Mouse (Mus musculus) skeletal muscle tissue, adult 2 months (tissue): ENCODE results near the gene Cldn16.
A peak's percentile ranks its signal among the peaks of the same experiment; 100 is the strongest.
"Not testable (repeated sequence)": the region's sequence is repeated elsewhere in the genome, so short reads cannot be mapped to it uniquely, and the experiment has no call there.

ENCODE experiments used
- DNase-seq: peaks from one replicate; pipeline ENCODE4 v3.0.0-alpha.2; 2012; ENCODE audit warnings: low read depth, low spot score

Gene Cldn16

DNA sequence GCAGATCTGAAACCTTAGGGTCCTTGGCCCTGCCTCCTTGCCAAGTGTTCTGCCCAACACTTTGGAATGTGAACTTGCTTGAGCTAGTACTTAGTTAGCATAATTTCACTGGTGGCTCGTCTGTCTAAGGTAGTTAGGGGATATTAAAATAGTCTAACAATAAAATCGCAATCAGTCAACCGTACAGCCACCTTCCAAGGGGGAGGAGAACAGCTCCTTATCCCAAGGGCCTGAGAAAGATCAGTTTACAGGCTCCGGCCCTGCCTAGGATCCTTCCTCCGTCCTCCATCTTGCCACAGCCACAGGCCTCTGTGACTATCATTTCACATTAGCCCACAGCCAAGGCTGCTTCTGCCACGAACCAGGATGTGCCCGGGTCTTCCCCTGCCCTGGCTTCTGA lies at the start of gene Cldn16:
TSS of gene Cldn16 (plus strand) at position 301 of the 400 bp plus-strand sequence.
- no peak for DNase-seq

DNA sequence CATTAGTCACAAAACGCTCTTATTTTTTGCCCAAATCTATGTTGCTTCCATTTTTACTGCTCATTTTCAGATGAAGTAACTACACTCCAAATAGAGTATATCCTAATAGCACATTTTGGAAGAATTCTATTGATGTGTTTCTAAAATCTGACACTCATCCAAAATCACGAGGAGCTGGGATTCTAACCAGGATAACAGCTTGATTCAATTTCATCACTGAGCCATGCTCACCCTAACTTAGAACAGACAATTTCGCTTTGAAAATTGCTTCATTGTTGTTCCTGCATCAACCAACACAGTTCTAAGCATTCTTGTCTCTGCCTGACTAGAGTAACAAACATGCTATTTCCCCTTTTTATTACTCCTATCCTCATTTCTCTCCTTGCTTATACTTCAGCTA lies 44.3 kb upstream of the Cldn16 start:
- DNase-seq = no peak

DNA sequence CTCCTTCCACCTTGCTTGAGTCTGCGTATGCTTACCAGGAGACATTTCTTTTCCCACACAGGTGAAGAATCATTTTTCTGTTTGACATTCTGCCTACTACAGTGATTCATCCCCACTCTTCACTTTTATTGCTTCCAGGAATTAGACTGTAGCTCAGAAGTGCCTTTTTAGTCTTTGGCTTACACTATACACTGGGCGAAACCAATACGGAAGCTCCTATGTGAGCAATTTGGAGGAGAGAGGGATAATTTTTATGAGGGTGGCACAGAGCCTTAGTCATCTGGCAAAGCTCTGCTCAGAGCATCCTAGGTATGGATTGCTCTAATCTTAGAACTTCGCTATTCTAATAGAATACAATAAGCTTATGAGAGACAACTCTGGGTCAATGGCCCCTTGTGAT lies 40.9 kb upstream of the Cldn16 start:
- DNase-seq = no peak

DNA sequence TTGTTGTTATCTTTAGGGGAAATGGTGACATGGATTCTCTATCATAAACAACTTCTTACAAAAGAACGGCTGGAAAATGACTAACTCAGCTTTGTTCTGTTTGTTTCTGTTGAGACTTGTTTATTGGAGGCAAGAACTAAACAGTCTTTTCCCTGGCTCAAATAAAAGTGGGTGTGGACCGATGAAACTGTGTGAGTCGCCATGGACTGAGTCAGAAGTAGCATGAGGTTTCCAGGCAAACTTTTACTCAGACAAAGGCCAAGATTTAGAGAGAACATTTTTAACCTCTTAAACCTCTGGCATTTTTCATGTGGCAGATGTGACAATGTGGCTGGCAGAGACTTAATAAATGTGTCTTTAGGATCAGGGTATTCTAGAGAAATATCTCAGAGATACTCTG lies 32.7 kb upstream of the Cldn16 start:
- DNase-seq = peak; percentile 26

- no peak for DNase-seq
These were observed 29.4 kb upstream of the Cldn16 start for GRCm38 (mm10) chr16:26433486-26433885.

DNA sequence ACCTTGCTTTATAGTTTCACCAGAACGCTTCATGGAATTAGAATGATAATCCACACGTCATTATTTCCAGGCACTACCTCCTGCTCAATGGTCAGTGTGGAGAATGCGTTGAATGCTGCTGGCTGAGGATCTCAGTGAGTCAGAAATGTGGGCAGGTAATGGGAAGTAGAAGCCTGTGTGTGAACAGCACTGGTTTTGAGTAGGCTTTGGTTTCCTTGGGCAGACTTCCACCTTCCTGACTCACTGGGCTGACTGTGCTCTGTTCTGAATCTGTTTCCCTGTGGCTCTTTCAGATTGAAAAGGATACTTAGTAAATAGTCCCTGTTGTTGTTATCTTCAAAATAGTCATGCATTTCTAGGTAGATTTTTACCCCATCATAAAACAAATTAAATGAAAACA lies 22.9 kb upstream of the Cldn16 start:
- DNase-seq = no peak

DNA sequence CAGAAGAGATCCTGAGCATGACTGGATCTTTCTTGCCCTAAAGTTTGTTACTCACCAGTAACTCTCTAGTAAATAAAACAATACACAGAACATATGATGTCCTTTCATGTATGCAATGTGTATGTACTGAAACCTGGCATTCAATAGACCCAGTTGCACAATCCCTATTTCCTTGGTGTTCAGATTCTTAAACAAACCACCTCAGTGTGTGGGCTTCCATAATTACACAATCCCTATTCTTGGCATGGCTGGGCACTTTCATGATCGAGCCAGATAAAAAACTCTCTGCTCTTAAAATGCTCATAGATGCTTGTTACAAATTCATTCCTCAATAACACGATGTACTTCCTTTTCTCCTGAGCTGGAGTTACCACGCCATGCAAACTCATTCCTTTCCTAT lies 21.8 kb upstream of the Cldn16 start:
- no peak for DNase-seq

GRCm38 (mm10) chr16:26444843-26445242 lies 18.1 kb upstream of the Cldn16 start:
- DNase-seq = no peak

GRCm38 (mm10) chr16:26447594-26447993 lies 15.3 kb upstream of the Cldn16 start:
- peak; percentile 4 for DNase-seq

DNA sequence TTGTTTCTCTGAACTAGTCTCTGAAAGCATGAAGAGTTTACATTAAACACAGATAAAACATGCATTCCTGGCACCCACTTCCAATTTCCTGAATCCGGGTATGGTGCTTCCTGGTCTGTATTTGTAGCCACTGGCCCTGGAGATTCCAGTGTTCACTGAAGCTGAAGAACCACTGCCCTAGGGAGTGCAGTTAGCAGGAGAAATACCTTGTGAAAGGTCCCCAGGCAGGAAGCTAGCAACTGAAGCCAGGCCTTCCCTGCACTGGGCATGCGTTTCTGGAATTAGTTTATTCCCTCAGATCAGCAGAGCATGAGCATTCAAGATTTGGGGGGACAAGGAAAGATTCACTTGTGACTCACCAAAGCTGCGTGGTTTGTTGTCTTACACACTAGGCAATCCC lies 8.8 kb upstream of the Cldn16 start:
- no peak for DNase-seq

DNA sequence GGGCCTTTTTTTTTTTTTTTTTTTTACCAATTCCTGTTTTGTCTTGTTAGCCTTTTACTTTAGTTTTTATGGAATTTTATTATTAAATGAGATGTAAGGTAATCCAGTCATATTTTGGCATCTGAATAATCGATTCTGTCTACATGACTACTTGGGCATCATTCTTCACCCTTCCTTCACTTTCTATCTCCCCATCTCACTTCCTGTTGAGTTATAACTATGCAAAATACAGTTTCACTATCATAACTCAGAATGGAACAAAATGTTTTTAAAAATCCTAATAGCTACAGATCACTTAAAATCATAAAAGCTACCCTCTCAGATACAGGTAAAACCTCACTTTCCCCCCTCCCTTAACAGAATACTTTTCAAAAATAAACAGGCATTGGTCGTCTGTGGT lies 6.8 kb upstream of the Cldn16 start:
- no peak for DNase-seq

DNA sequence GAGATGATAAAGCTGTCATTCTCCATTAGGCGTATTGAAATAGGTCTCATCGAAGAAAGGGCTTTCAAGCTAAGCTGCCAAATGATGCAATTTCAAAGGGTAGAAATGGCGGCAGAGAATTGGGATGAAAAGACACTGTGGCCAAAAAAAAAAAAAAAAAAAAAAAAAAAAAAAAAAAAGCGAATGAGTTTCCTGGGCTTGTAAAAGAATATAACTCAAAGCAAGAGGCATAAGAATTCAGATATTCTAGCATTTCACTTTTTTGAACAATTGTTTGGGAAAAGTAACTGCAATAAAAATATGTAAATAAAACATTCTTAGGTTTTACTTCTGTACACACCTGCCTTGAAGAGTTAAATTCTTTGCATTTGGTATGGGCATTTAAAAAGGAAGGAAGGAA lies 3.6 kb downstream of the Cldn16 start:
- DNase-seq = no peak

DNA sequence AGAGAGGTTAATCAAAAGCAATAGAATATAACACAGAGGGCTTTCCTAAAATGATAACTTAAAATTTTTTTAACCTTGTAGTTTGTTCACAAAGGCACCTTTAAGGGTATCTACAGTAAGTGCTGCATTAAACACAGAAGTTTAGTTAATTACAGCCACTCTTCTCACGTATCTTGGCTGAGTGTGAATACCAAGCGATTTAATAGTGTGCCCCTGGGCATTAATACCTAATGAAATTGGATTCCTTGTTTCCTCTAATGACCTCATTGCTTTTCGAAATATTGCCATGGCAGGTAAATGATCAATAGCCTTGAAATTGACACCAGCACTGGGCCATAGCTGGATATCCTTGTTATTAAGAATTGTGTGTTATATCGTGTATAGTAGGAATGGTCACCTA lies 8.3 kb downstream of the Cldn16 start:
- DNase-seq = no peak

- no peak for DNase-seq
These were observed 32.8 kb downstream of the Cldn16 start for GRCm38 (mm10) chr16:26495721-26496120.

DNA sequence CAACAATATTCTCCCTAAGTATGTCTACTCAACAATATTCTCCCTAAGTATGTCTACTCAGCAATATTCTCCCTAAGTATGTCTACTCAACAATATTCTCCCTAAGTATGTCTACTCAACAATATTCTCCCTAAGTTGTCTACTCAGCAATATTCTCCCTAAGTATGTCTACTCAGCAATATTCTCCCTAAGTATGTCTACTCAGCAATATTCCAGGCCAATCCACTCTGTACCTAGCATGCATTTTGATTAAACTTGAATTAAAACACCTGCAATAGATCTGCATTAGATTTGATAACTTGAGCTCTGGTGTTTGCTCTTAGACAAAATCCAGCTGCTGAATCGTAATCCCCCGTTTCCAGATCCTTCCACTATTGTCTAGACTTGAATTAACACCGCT lies 36.8 kb downstream of the Cldn16 start:
- DNase-seq = not testable (repeated sequence)

- DNase-seq = no peak
These were observed 37.8 kb downstream of the Cldn16 start for GRCm38 (mm10) chr16:26500738-26501137.

- no peak for DNase-seq
These were observed 42.0 kb downstream of the Cldn16 start for GRCm38 (mm10) chr16:26504961-26505360.

- DNase-seq = no peak
These were observed 56.7 kb downstream of the Cldn16 start for GRCm38 (mm10) chr16:26519596-26519995.

GRCm38 (mm10) chr16:26525832-26526231 lies 62.9 kb downstream of the Cldn16 start:
- DNase-seq = no peak

GRCm38 (mm10) chr16:26526669-26527068 lies 63.7 kb downstream of the Cldn16 start, which contains the start of gene Tmem207:
Tmem207 (minus strand) TSS chr16:26526769.
- DNase-seq = no peak

DNA sequence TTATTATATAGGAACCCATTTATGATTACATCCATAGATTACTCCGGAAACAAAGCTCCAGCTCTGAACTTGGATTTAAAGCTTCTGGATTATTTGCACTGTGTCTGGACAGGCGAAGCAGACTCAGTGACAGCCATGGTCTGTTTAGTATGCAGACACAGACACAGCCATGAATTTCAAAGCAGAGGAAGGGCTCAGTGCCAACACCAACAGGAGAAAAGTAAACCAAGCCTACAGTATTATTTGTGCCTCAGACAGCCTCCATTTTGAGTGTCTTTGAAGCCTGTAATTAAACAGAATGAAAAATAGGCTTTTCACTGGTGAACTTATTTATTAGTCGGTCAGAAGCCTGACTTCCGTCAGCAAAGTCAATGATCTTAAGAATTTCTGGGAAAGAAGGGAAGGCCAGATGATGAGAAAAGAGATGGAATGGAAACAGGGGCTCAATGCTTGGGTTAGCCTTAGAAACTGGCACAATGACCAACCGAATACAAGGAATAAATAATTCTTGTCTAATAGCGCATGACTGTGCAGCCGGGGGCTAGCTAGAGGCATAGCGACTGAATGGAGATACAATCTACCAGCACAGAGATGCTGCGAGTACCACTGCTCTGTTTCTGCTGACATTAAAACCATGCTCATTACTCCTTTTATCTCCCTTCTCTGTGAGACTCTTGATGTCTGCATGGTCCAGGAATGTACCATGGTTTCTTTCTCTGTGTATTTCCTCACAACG lies 65.2 kb downstream of the Cldn16 start:
- no peak for DNase-seq

DNA sequence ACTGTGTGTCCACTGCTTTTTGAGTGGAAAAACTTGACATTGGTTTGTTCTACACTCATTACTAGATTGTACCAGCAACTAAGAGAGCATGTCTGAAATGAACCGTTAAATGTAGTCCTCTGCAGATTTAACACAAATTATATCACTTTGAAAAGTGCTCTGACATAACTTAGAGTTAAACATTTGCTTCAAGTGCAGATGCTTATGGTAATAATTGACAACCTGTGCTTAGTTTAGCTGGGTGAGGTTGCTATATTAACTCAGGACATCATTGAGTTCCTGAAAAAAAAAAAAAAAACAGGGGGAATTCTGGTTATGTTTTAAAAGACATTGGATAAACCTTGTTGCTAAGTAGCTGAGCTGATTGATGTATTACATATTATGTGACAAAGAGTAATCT lies 67.5 kb downstream of the Cldn16 start:
- DNase-seq = no peak

DNA sequence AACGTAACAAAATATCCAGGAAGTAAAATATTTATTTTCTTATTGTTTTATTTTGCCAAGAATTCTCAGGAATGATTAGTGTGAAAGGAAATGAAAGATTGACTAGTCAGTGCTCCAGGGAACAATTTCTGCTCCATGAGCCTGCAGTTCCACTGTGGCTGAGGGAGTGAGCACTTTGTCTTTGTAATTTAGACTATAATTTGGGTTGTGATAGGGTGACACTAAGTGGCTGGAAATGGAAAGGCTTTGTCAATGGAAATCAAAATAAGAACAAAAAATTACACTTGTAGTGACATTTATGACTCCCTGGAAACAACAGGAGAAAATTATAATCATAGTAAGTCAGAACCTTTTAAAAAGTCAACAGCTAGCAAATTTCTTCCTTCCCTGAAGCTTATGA lies 69.4 kb downstream of the Cldn16 start:
- DNase-seq = no peak
